Mouse (Mus musculus) embryonic fibroblast, embryonic 13.5 days (primary cell): ENCODE results near the gene Ighmbp2.

ENCODE experiments used
- CTCF ChIP-seq: IDR thresholded peaks from 2 replicates; pipeline ENCODE4 v1.5.1; 2011; ENCODE audit warnings: mild to moderate bottlenecking, control low read depth, low read length, moderate library complexity, borderline replicate concordance; ENCODE audit not compliant: insufficient read depth
- POLR2A ChIP-seq: IDR thresholded peaks from 2 replicates; pipeline ENCODE4 v1.6.1; 2011; ENCODE audit warnings: low read depth, mild to moderate bottlenecking, control low read depth, low read length, moderate library complexity

GRCm38 (mm10) chr19:3292993-3293392, 10.2 kb upstream of the Ighmbp2 start:
- TF ChIP-seq CTCF (no peak), POLR2A (no peak)
